Mouse (Mus musculus): ENCODE results near the gene AC161166.1.

DNA sequence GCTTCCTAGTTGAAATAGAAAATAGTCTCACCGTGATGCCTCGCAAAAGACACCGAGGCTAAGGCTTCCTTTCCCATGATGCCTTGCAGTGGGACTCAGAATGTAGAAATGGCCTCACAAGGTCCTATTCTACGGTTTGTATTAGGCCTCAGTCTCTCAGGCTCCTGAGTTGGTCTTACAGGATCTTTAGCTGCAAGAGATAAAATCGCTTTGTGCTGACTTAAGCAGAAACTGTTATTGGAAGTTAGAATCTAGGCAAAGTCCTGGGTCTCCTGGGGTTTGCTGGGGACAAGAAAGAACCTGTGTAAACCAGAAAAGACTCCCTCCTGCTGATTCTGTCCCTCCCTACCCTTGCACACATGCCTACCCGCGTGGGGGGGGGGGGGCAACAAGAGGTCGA is 35.9 kb downstream of the AC161166.1 start:
- TF ChIP-seq EP300 (IDR thresholded peaks at IDR 0.05; ENCODE audit: low read depth) (no peak), CTCF (IDR thresholded peaks at IDR 0.05; ENCODE audit: low read depth) (no peak)

All from liver, postnatal 0 days (tissue).